Mouse (Mus musculus) megakaryocyte, embryonic 14.5 days (primary cell): ENCODE results near the gene Rhbdd2.

Source experiments
- FLI1 ChIP-seq: IDR thresholded peaks from 2 replicates; pipeline ENCODE4 v1.6.1; 2012; ENCODE audit warnings: low read length, inconsistent platforms, mixed read lengths
- GATA1 ChIP-seq: IDR thresholded peaks from 3 replicates; pipeline ENCODE4 v1.6.1; 2012; ENCODE audit warnings: mixed read lengths, low read length, inconsistent platforms, borderline replicate concordance

DNA sequence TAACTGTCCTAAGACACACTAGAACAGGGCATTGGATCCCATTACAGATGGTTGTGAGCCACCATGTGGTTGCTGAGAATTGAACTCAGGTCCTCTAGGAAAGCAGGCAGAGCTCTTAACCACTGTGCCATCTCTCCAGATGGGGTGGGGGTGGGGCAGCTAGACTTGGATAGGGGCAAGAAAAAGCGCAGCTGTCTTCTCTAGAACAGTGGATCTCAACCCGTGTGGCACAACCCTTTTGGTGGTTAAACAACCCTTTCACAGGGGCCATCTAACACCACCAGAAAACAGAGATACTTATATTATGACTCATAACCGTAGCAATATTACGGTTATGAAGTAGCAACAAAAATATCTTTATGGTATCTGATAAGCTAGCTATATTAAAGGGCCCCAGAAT is 44.7 kb upstream of the Rhbdd2 start:
- TF ChIP-seq GATA1 = no peak
- no peak for TF ChIP-seq FLI1
